Mouse (Mus musculus) limb, embryonic 13.5 days (tissue): ENCODE measurements around the gene Ralgds. TPM values are rescaled to one million over a fixed set of nuclear protein-coding genes. Genes with fewer than 3 reads are reported as not detected.

Experiments
- ATAC-seq: fragments of 200-750 bp; cut with Nextera tagmentation; 2 replicates; pipeline ENCODE4 v1.8.0; 2017; ENCODE audit warnings: low read depth, moderate number of reproducible peaks, moderate TSS enrichment; ENCODE audit not compliant: low FRiP score
- H3K27ac ChIP-seq: fragments of 300-500 bp; sonication (generic); 2 replicates; pipeline ENCODE4 v1.5.1; 2015; ENCODE audit warnings: inconsistent platforms, mild to moderate bottlenecking, moderate library complexity
- H3K27me3 ChIP-seq: fragments of 300-500 bp; sonication (generic); 2 replicates; pipeline ENCODE4 v1.6.1; 2015; ENCODE audit warnings: mild to moderate bottlenecking, inconsistent platforms
- H3K36me3 ChIP-seq: fragments of 300-500 bp; sonication (generic); 2 replicates; pipeline ENCODE4 v1.6.1; 2015; ENCODE audit warnings: inconsistent platforms, mild to moderate bottlenecking, moderate library complexity
- H3K4me1 ChIP-seq: fragments of 300-500 bp; sonication (generic); 2 replicates; pipeline ENCODE4 v1.6.1; 2015; ENCODE audit warnings: inconsistent platforms
- H3K4me2 ChIP-seq: fragments of 300-500 bp; sonication (generic); replicated peaks from 2 replicates; pipeline ENCODE4 v1.6.1; 2015; ENCODE audit warnings: inconsistent platforms, mild to moderate bottlenecking, moderate library complexity
- H3K4me3 ChIP-seq: fragments of 300-500 bp; sonication (generic); 2 replicates; pipeline ENCODE4 v1.5.1; 2015; ENCODE audit warnings: moderate library complexity, mild to moderate bottlenecking, inconsistent platforms
- H3K9ac ChIP-seq: fragments of 300-500 bp; sonication (generic); 2 replicates; pipeline ENCODE4 v1.6.1; 2015; ENCODE audit warnings: mild to moderate bottlenecking, inconsistent platforms
- H3K9me3 ChIP-seq: fragments of 300-500 bp; sonication (generic); 2 replicates; pipeline ENCODE4 v1.6.1; 2016; ENCODE audit warnings: inconsistent platforms
- WGBS: fragments of 180-500 bp; shearing (Covaris S2); methylation state at CpG from one replicate; pipeline ENCODE4 v1.1.7; 2015; 5-methylcytosine and 5-hydroxymethylcytosine counted together
- polyA plus RNA-seq: library from polyadenylated mRNA; unstranded; fragments of >200 nt; fragmentation: Nextera tagmentation; extraction: Ambion mirVana; gene quantifications from 2 replicates; pipeline ENCODE4 v1.2.1, GENCODE M21; 2015

Ralgds gene
- polyA plus RNA-seq, 1 experiment from 2014 or later: 53.8 TPM

GRCm38 (mm10) chr2:28598692-28599568, 86.0 kb downstream of the Ralgds start:
- Histone ChIP-seq H3K36me3 (no peaks in the 10 kb centered on the region), H3K9ac (no peak overlapping the region), H3K4me2 (no peak overlapping the region), H3K4me3 (no peak overlapping the region), H3K9me3 (0 out of 2 replicates have a peak, but pooled peaks cover 5% of the 10 kb centered on the region), H3K27me3 (0 out of 2 replicates have a peak, but pooled peaks cover 4% of the 10 kb centered on the region), H3K27ac (no peak overlapping the region), H3K4me1 (peaks cover 11% of the 10 kb centered on the region)
- 0 out of 2 replicates have a peak, but pooled peaks have one; percentile 36 for ATAC-seq
- 69% methylated on average over 12 of the region's 12 CpGs for WGBS

DNA sequence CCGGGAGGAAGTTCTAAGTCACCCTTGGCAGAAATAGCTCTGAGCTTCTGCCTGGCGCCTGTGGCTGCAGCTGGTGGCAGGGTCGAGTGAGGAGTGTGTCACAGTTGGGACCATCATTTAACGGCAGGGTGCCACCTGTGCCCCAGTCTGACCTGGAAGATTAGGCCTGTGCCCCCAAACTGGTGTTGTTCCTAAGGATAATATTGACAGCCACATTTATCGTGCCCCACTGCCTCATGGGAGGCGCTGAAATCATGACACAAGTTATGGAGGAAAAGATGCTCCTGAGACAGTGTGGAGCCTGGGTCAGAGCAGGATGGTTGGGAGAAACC, 86.6 kb downstream of the Ralgds start:
- ATAC-seq: no peak
- H3K9me3 ChIP-seq: 0 out of 2 replicates have a peak, but pooled peaks cover 5% of the 10 kb centered on the region
- no peaks in the 10 kb centered on the region for H3K27me3 ChIP-seq
- no peak overlapping the region for H3K9ac ChIP-seq
- H3K27ac ChIP-seq: no peak overlapping the region
- H3K4me3 ChIP-seq: no peak overlapping the region
- no peaks in the 10 kb centered on the region for H3K36me3 ChIP-seq
- WGBS: 74% methylated on average over 6 of the region's 6 CpGs
- peaks cover 11% of the 10 kb centered on the region for H3K4me1 ChIP-seq
- H3K4me2 ChIP-seq: no peak overlapping the region

GRCm38 (mm10) chr2:28601720-28602590, 89.0 kb downstream of the Ralgds start:
- WGBS: 64% methylated on average over 12 of the region's 12 CpGs
- Histone ChIP-seq H3K36me3 (no peaks in the 10 kb centered on the region), H3K4me1 (peaks cover 17% of the 10 kb centered on the region), H3K4me3 (no peak overlapping the region), H3K9me3 (0 out of 2 replicates have a peak, but pooled peaks cover 3% of the 10 kb centered on the region), H3K9ac (no peak overlapping the region), H3K4me2 (no peak overlapping the region), H3K27me3 (no peaks in the 10 kb centered on the region), H3K27ac (no peak overlapping the region)
- no peak for ATAC-seq

Other genes starting within 250 kb of the Ralgds start
- gene Ppp1r26, start 66.3 kb upstream of the Ralgds start, polyA plus RNA-seq: 6.2 and 7.1 TPM in 2 replicates
- 0.32 and 0.48 TPM in 2 replicates for gene 1700007K13Rik, start 46.8 kb upstream of the Ralgds start, polyA plus RNA-seq
- 59.4 and 60.0 TPM in 2 replicates for gene Mrps2, start 45.1 kb upstream of the Ralgds start, polyA plus RNA-seq
- 0.94 and 0.95 TPM in 2 replicates for gene Gbgt1, start 16.2 kb upstream of the Ralgds start, polyA plus RNA-seq
- gene Gm10134, start 7.0 kb upstream of the Ralgds start, polyA plus RNA-seq: 1.4 and 2.5 TPM in 2 replicates
- gene Cel, start 50.3 kb downstream of the Ralgds start, polyA plus RNA-seq: 0.11 TPM in 1 of 2 replicates, not detected in the other
- gene Gtf3c5, start 70.6 kb downstream of the Ralgds start, polyA plus RNA-seq: 53.4 and 53.5 TPM in 2 replicates
- gene Gfi1b, start 108.9 kb downstream of the Ralgds start, polyA plus RNA-seq: 0.65 and 0.98 TPM in 2 replicates
- 21.2 and 23.2 TPM in 2 replicates for gene Tsc1, start 128.1 kb downstream of the Ralgds start, polyA plus RNA-seq
- 1.7 and 2.0 TPM in 2 replicates for gene Spaca9, start 186.6 kb downstream of the Ralgds start, polyA plus RNA-seq
- 0.74 and 0.75 TPM in 2 replicates for gene Ak8, start 187.0 kb downstream of the Ralgds start, polyA plus RNA-seq